In the genomic region with DNA sequence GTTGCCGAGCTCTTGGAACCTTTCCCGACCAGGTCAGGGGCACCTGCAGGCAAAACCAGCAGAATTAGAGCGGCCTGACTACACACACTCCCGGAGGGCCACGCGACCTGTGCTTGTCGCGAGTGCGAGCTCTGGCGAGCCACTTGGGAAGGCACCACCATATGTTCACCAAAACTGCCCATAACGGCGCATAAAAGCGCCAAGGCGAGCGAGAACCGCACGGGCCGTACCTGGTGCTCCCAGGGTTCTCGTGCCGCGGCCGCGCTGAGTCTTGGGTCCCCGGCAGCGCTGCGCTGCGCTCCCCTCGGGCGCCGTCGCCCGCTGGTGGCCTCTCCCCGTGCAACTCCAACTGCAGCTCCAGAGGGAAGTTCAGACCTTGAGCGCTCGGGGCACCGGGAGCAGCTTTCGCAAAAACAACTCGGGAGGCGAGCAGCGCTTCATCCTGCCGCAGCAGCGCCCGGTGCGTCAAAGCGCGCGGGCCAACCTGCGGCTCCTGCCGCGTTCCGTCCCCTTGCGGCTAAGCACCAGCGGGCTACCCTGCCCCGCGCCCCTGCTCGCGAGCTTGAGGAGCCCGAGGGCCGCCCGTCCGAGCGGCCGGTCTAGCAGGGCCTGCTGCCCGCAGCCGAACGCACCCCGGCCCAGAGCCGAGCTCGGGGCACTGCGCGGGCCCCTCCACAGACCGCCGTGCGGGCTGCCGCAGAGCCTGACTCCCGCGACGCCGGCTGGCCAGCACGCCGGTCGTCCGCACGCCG, we compare ENCODE assay signal across 8 mouse cellular contexts. TPM values are rescaled to one million over a fixed set of nuclear protein-coding genes. Genes with fewer than 3 reads are reported as not detected.
A peak's percentile ranks its signal among the peaks of the same experiment; 100 is the strongest.
DNase-seq lines count a peak whose midpoint lies in the region; ATAC-seq lines count a peak whose summit lies in the region.

No protein-coding gene starts in this region.

- intact Hi-C loops in gastrocnemius, postnatal 14 days (cut with DNase I; ENCODE audit: low total_unique reads) = loop anchor here (5.0 kb wide), 2 partner anchors 48 to 102 kb away; no protein-coding TSS in a partner anchor

- H3K9me3 ChIP-seq in liver, embryonic 16.5 days (replicated peaks; ENCODE audit: control insufficient read depth, low read length) = no peaks in the 10 kb centered on the region
- no peaks in the 10 kb centered on the region for H3K9me3 ChIP-seq in neural tube, embryonic 14.5 days (ENCODE audit: control insufficient read depth, low read length)

- H3K4me3 ChIP-seq in liver, embryonic 16.5 days (ENCODE audit: low read depth, low read length) = peak overlapping the region; percentile 76
- peak overlapping the region; percentile 80 for H3K4me3 ChIP-seq in neural tube, embryonic 14.5 days (ENCODE audit: low read depth, low read length)

- DNase-seq in urinary bladder, postnatal 14 days (ENCODE audit: low spot score) = peak; percentile 60
- DNase-seq in urinary bladder, postnatal 4 days (ENCODE audit: low spot score in 2 of 2) = no peak
- peak; percentile 73 for DNase-seq in cerebellum, adult 9-10 months
- DNase-seq in gastrocnemius, postnatal 14 days = peak; percentile 68
- DNase-seq in kidney, adult 8-10 months = peak; percentile 41 to 50
- peak; percentile 55 for DNase-seq in thymus, postnatal 25 days

- peak overlapping the region; percentile 64 for H3K27ac ChIP-seq in liver, embryonic 16.5 days (ENCODE audit: low read length)
- H3K27ac ChIP-seq in neural tube, embryonic 14.5 days (ENCODE audit: low read depth, low read length) = peak overlapping the region; percentile 80

- H3K9ac ChIP-seq in liver, embryonic 16.5 days (ENCODE audit: low read depth, low read length) = peak overlapping the region; percentile 72
- peak overlapping the region; percentile 90 for H3K9ac ChIP-seq in neural tube, embryonic 14.5 days (replicated peaks; ENCODE audit: low read depth, low read length)

- peak overlapping the region; percentile 93 for H3K4me2 ChIP-seq in liver, embryonic 16.5 days (ENCODE audit: low read depth, low read length)
- H3K4me2 ChIP-seq in neural tube, embryonic 14.5 days (ENCODE audit: low read depth, low read length) = peak overlapping the region; percentile 95

- H3K36me3 ChIP-seq in liver, embryonic 16.5 days (ENCODE audit: control insufficient read depth, insufficient read depth) = no peaks in the 10 kb centered on the region
- no peaks in the 10 kb centered on the region for H3K36me3 ChIP-seq in neural tube, embryonic 14.5 days (ENCODE audit: control insufficient read depth, insufficient read depth, low read length)

- WGBS in liver, embryonic 16.5 days (ENCODE audit: insufficient replicate concordance) = under 1% methylated on average over 83 of the region's 85 CpGs
- under 1% methylated on average over 78 of the region's 85 CpGs for WGBS in neural tube, embryonic 14.5 days

- ATAC-seq in liver, embryonic 16.5 days (ENCODE audit: low read depth) = peak; percentile 64
- peak; percentile 77 for ATAC-seq in neural tube, embryonic 14.5 days (ENCODE audit: low read depth)

- H3K27me3 ChIP-seq in liver, embryonic 16.5 days (ENCODE audit: control insufficient read depth, insufficient read depth, low read depth, low read length) = peaks cover 5% of the 10 kb centered on the region; the same call in 1 of the 2 replicates
- no peaks in the 10 kb centered on the region; the same call in 1 of the 2 replicates for H3K27me3 ChIP-seq in neural tube, embryonic 14.5 days (ENCODE audit: control insufficient read depth, insufficient read depth, low read length)

- peaks cover 15% of the 10 kb centered on the region for H3K4me1 ChIP-seq in liver, embryonic 16.5 days (ENCODE audit: control insufficient read depth, low read depth, low read length)
- H3K4me1 ChIP-seq in neural tube, embryonic 14.5 days (ENCODE audit: control insufficient read depth, insufficient read depth, low read length) = peaks cover 26% of the 10 kb centered on the region

RNA-seq across cellular contexts. Expression of a gene that starts 0.6 kb away (rescaled TPM):
- 10 to 100 TPM; 22.3 to 22.7 TPM for total RNA-seq in gastrocnemius, postnatal 14 days (2021)
- polyA plus RNA-seq in liver, embryonic 16.5 days (2015; fragmentation: Nextera tagmentation; extraction: Ambion mirVana) = 0.48 and 0.65 TPM in 2 replicates
- polyA plus RNA-seq in neural tube, embryonic 14.5 days (2014; fragmentation: Nextera tagmentation; extraction: Ambion mirVana) = 6.4 and 6.7 TPM in 2 replicates

Comparison
In these comparisons a context has a peak if more than half of its experiments do, and no peak if none do; other contexts are left out.
1. DNase-seq: peak in urinary bladder, postnatal 14 days (single experiment), cerebellum, adult 9-10 months (single experiment), gastrocnemius, postnatal 14 days (single experiment), kidney, adult 8-10 months (2 of 2) and thymus, postnatal 25 days (single experiment); none in urinary bladder, postnatal 4 days (0 of 2).